Mouse (Mus musculus): ENCODE results near the gene 4931428L18Rik. TPM values are rescaled to one million over a fixed set of nuclear protein-coding genes. Genes with fewer than 3 reads are reported as not detected.

4931428L18Rik gene
- polyA plus RNA-seq, 1 experiment = not detected

GRCm38 (mm10) chr1:31153793-31154349 is 68.6 kb downstream of the 4931428L18Rik start:
- peak in 1 of 2 experiments; percentile 84 for DNase-seq (ENCODE audit: extremely low spot score in 1 of 2, low spot score in 1 of 2)

DNA sequence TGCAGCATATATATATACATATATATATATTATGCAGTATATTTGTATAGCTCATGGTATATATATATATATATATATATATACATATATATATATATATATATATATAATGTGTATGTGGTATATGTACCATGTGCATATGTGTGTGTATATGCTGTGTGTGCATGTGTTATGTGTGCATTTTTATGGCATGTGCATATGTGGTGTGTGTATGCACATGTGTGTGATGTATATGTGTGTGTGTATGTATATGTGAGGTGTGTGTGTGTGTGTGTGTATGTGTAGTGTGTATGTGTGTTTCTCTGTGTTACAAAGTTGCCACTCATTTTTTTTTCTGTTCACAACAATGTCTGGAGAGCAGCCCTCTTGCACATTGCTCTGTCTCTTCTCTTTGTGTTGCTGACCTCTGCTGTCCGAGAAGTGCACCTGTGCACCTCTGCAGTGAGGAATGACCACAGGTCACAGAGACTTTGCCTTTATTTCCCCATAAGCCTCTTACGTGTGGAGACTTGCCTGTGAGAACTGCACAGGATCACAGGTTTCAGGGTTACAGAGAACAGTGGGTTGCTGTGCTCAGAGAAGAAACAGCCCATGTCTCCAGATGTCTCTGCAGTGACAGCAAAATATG is 69.6 kb downstream of the 4931428L18Rik start:
- no peak for DNase-seq (ENCODE audit: extremely low spot score in 1 of 2, low spot score in 1 of 2)

DNA sequence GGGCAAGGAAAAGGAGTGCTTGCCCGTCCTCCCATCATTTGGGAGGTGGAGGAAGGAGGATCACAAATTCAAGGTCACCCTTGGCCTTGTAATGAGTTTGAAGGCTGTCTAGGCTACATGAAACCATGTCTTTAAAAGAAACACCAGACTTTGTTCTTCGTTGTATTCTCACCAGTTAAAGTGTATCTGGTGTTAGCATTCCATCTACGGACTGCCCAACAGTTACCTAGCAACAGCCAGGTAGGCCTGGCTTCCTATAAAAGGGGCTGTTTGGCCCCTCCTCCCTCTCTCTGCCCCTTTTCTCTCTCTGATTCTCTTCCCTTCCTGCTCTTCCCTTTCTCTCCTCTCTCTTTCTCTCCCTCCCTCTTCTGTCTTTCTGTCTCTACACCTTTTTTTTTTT is 71.9 kb downstream of the 4931428L18Rik start:
- no peak for DNase-seq (ENCODE audit: extremely low spot score in 1 of 2, low spot score in 1 of 2)

- peak in 1 of 2 experiments; percentile 15 for DNase-seq (ENCODE audit: extremely low spot score in 1 of 2, low spot score in 1 of 2)
Measured at GRCm38 (mm10) chr1:31149671-31150070, 72.8 kb downstream of the 4931428L18Rik start.

DNA sequence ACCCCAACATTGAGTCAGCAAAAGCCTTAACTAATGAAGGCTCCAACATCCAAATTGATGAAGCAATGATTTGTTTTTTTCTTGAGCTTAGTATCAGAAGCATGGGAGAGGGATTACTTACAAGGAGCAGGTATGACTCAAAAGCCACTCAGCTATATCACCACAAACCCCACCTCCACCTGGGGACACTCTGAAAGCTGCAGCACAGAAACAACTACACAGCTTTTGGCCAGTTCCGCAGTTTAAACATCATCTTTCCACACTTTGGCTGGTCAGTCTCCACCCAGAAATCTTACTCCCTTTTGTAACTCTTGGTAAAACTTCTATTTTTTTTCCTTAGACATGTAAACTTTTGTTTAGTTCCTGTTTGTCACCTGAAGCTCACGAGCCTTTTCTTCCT is 78.9 kb downstream of the 4931428L18Rik start:
- DNase-seq (ENCODE audit: extremely low spot score in 1 of 2, low spot score in 1 of 2) = no peak

GRCm38 (mm10) chr1:31142288-31143094 is 80.0 kb downstream of the 4931428L18Rik start:
- DNase-seq (ENCODE audit: extremely low spot score in 1 of 2, low spot score in 1 of 2) = peak in 1 of 2 experiments; percentile 11

GRCm38 (mm10) chr1:31138387-31138786 is 84.1 kb downstream of the 4931428L18Rik start:
- DNase-seq (ENCODE audit: extremely low spot score in 1 of 2, low spot score in 1 of 2) = no peak

DNA sequence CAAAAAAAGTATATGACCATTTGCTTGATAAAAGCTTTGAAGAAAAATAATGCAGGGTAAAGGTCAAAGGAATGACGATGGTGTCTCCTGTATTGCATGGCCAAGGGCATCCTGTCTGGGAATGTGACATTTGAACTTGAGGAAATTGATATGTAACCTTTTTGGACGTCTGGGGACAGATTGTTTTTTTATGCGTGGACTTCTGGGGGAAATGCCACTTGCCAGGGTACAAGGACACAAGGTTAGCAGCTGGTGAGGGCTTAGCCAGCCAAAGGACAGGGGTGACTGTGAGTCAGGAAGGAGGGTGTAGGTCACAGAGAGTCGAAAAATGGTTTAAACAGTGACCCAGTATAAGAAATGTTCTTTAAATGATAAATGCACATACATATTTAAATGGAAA is 109.0 kb downstream of the 4931428L18Rik start:
- no peak for DNase-seq (ENCODE audit: extremely low spot score in 1 of 2, low spot score in 1 of 2)

GRCm38 (mm10) chr1:31107961-31108360 is 114.5 kb downstream of the 4931428L18Rik start:
- no peak for DNase-seq (ENCODE audit: extremely low spot score in 1 of 2, low spot score in 1 of 2)

GRCm38 (mm10) chr1:31102863-31103657 is 119.4 kb downstream of the 4931428L18Rik start:
- peak in 1 of 2 experiments; percentile 10 for DNase-seq (ENCODE audit: extremely low spot score in 1 of 2, low spot score in 1 of 2)

GRCm38 (mm10) chr1:31102280-31102679 is 120.2 kb downstream of the 4931428L18Rik start:
- no peak for DNase-seq (ENCODE audit: extremely low spot score in 1 of 2, low spot score in 1 of 2)

- DNase-seq (ENCODE audit: extremely low spot score in 1 of 2, low spot score in 1 of 2) = no peak
Measured at GRCm38 (mm10) chr1:31097208-31097607, 125.3 kb downstream of the 4931428L18Rik start.

DNA sequence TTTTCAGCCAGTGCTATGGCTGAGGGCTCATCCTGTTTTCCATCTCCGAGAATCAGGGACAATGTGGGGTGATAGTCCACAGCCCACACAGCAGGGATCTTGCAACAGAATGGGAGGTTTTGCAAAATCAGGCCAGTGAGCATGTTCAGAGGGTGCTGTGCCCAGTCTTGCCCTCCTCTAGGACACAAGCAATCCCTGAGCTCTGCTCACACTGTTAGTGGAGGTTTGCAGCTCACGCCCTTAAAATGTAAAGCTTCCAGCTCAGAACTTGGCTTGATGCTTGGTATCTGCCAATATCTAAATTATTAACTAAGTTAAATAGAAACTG is 126.1 kb downstream of the 4931428L18Rik start:
- DNase-seq (ENCODE audit: extremely low spot score in 1 of 2, low spot score in 1 of 2) = no peak

DNA sequence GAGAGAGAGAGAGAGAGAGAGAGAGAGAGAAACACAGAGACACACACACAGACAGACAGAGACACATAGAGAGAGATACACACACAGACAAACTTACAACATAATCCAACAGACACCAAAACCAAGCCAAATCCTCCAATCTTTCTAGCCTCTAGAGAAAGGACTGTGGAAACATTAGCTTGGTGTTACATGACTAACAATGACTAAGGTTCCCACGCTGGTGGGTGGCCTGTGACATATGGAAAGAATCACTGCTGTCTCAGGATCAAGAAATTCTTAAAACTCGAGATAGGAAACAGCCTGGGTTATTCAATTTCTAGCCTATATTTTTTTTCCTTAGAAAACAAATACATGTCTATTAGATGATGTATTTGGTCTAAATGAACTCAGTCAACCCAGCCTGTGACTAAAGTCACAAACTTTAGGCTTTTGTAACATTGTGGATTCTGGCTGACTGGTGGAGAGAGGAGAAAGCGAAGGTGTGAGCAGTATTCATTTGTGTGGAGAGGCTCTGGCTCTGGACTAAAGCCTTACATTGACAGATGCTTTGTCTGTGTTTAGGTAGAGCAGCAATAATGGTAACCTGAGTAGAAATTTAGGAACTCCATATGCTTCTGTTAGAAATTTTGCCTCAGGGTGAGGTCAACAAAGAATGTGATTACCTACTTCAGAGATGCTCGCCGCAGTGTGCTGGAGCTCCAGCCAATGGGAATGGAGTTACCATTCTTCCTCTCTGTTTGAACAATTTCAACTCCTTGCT is 126.6 kb downstream of the 4931428L18Rik start:
- DNase-seq (ENCODE audit: extremely low spot score in 1 of 2, low spot score in 1 of 2) = peak in 1 of 2 experiments; percentile 73

- DNase-seq (ENCODE audit: extremely low spot score in 1 of 2, low spot score in 1 of 2) = no peak
Measured at GRCm38 (mm10) chr1:31094792-31095191, 127.7 kb downstream of the 4931428L18Rik start.

GRCm38 (mm10) chr1:31093939-31094338 is 128.5 kb downstream of the 4931428L18Rik start:
- no peak for DNase-seq (ENCODE audit: extremely low spot score in 1 of 2, low spot score in 1 of 2)

DNA sequence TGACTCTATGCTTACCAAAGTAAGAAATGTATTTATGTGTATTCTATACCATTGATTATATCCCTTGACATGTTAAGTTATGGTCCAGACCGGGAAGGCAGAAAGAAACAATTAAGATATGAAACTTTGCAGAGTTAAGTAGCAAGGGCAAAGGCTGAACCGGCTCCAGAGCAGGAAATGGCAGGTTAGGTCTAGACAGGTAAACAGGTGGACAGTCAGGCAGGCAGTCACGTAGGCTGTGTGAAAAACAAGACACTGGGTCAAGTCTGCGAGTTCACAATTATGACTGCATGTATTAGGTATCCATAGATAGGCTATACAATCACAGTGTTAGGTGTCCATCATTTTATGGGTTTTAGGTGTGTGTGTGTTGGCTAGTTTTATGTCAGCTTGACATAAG is 133.8 kb downstream of the 4931428L18Rik start:
- no peak for DNase-seq (ENCODE audit: extremely low spot score in 1 of 2, low spot score in 1 of 2)

DNA sequence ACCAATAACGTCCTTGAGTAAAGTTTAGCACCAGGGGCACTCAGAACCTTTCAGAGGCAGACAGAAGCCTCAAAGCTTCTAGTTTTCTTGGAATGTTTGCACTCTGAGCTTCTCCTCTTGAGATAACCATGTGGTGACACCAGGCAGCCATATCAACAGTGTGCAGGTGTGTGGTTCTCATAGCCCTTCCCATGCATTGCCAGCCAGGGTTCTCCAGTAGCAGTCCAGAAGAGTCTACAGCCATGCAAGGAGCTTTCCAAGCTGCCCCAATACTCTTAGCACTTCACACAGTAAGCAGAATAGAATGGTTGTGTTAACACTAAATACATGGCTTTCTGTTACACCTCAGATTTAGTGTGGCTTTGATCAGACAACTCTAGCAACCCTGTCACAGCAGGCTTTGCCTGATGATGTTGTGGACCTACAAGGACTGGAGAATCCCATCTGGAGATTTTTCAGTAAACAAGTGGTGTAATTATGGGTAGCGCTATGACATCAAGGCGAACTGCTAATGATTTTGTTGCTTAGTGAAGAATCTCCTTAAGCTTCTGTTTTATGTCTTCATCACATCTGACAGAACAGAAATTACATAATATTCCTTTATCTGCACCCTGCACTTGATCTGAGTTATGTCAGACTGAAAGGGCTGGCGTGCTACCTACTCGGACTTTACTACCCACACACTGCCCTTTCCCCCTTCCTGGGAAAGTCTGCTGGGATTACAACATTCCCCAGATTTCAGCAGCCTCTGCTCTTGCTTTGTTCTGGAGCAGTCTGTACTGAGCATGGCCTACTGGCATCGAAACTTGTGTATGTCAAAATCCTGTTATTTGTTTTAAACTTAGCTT is 149.7 kb downstream of the 4931428L18Rik start:
- no peak for DNase-seq (ENCODE audit: extremely low spot score in 1 of 2, low spot score in 1 of 2)

DNA sequence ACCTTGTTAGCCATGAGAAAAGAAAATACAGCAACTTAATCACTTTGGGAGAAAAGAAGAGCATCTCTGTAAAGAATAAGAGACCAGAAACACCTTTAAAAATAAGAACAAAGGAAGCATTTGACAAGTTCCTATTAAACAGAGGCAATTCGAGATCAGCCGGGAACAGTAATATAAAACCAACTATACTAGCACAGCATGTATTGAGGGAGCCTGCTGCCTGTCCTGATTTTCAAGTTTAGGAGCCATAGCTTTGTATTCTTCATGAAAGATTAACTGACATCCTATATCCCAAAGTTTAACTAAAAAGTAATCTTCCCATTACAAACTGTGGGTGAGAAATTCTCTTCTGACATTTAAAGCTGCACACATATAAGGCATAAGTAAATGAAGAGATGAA is 151.3 kb downstream of the 4931428L18Rik start:
- no peak for DNase-seq (ENCODE audit: extremely low spot score in 1 of 2, low spot score in 1 of 2)

Measured in frontal cortex, adult 2 months (tissue).